Mouse (Mus musculus): ENCODE measurements around the gene Hoxc6. TPM values are rescaled to one million over a fixed set of nuclear protein-coding genes. Genes with fewer than 3 reads are reported as not detected.

The Hoxc6 gene
- total and polyA plus RNA-seq, 3 experiments, result 12.0 to 37.1 (median 27.1) TPM

DNA sequence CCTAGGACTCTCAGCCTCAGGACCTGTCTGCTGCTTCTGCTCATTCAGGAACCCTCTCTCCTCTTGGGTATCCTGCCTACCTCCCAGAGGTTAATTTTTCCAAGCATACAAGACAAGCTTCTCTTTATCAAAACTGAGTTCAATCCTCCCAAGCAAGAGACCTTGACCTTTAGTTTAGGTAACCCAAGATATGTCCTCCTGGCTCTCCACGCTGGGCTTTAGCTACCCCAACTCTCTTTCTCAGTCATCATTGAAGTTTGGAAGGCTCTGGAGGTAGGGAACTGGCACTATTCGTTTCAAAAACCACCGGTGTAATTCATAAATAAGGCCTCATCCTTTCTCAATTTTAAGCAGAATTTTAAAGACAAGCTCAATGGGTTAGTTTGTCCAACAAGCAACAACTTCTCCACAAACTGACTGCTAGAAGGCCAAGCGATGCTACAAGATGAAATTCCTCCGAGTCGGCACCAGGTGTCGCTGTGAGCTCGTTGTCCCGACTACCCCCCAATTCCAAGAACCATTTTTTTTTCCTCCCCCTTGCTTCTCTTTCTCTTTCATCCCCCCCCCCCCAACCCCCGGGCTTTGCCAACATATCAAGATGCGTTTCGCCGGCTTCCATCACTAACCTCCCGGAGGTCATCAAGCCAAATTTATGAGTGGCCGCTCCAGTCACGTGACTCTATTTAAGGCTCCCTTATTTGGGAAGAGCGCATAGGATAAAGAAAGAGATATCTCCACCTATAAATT lies 15.4 kb downstream of the Hoxc6 start:
- no peaks in the 10 kb centered on the region for H3K9me3 ChIP-seq (replicated peaks)
- no peak for ATAC-seq (ENCODE audit: extremely low read depth, insufficient number of reproducible peaks, low FRiP score, poor library complexity, severe bottlenecking)
- peak; percentile 65 for DNase-seq (ENCODE audit: low spot score)
- H3K27me3 ChIP-seq (ENCODE audit: insufficient read depth, low read length), result no peaks in the 10 kb centered on the region
- peaks cover 84% of the 10 kb centered on the region for H3K4me1 ChIP-seq (ENCODE audit: insufficient read depth, low read depth, low read length)
- TF ChIP-seq CTCF (IDR thresholded peaks at IDR 0.05; ENCODE audit: low read depth, low read length) (peak; percentile 56), TAL1 (conservative IDR thresholded peaks at IDR 0.05; ENCODE audit: low read depth, low read length) (no peak)
- peaks cover 17% of the 10 kb centered on the region for H3K36me3 ChIP-seq (replicated peaks)
- peak overlapping the region; percentile 77 for H3K4me3 ChIP-seq (ENCODE audit: low read depth, low read length)

- Histone ChIP-seq H3K36me3 (replicated peaks) (peaks cover 16% of the 10 kb centered on the region), H3K4me1 (ENCODE audit: insufficient read depth, low read depth, low read length) (peaks cover 85% of the 10 kb centered on the region), H3K27me3 (ENCODE audit: insufficient read depth, low read length) (no peaks in the 10 kb centered on the region), H3K4me3 (ENCODE audit: low read depth, low read length) (peak overlapping the region; percentile 77), H3K9me3 (replicated peaks) (no peaks in the 10 kb centered on the region)
- no peak for ATAC-seq (ENCODE audit: extremely low read depth, insufficient number of reproducible peaks, low FRiP score, poor library complexity, severe bottlenecking)
- DNase-seq (ENCODE audit: low spot score), result peak; percentile 58
- TF ChIP-seq GATA1 (IDR thresholded peaks at IDR 0.05; ENCODE audit: borderline replicate concordance, low read length), result no peak
- no peak for TF ChIP-seq GATA2 (IDR thresholded peaks at IDR 0.05; ENCODE audit: borderline replicate concordance, low read depth, low read length)
- TF ChIP-seq POLR2AphosphoS5 (IDR thresholded peaks at IDR 0.05; ENCODE audit: insufficient replicate concordance, low read depth, low read length), result no peak
- TF ChIP-seq TAL1 (conservative IDR thresholded peaks at IDR 0.05; ENCODE audit: low read depth, low read length), result no peak
- no peak for TF ChIP-seq CTCF (IDR thresholded peaks at IDR 0.05; ENCODE audit: low read depth, low read length)
These were observed 16.3 kb downstream of the Hoxc6 start for GRCm38 (mm10) chr15:103014166-103015008.

GRCm38 (mm10) chr15:103015009-103015399 lies 16.9 kb downstream of the Hoxc6 start:
- no peak for TF ChIP-seq POLR2AphosphoS5 (IDR thresholded peaks at IDR 0.05; ENCODE audit: insufficient replicate concordance, low read depth, low read length)
- no peak for TF ChIP-seq GATA2 (IDR thresholded peaks at IDR 0.05; ENCODE audit: borderline replicate concordance, low read depth, low read length)
- H3K36me3 ChIP-seq (replicated peaks), result peaks cover 16% of the 10 kb centered on the region
- no peaks in the 10 kb centered on the region for H3K9me3 ChIP-seq (replicated peaks)
- no peaks in the 10 kb centered on the region for H3K27me3 ChIP-seq (ENCODE audit: insufficient read depth, low read length)
- ATAC-seq (ENCODE audit: extremely low read depth, insufficient number of reproducible peaks, low FRiP score, poor library complexity, severe bottlenecking), result no peak
- peaks cover 85% of the 10 kb centered on the region for H3K4me1 ChIP-seq (ENCODE audit: insufficient read depth, low read depth, low read length)
- DNase-seq (ENCODE audit: low spot score), result no peak
- peak overlapping the region; percentile 77 for H3K4me3 ChIP-seq (ENCODE audit: low read depth, low read length)

DNA sequence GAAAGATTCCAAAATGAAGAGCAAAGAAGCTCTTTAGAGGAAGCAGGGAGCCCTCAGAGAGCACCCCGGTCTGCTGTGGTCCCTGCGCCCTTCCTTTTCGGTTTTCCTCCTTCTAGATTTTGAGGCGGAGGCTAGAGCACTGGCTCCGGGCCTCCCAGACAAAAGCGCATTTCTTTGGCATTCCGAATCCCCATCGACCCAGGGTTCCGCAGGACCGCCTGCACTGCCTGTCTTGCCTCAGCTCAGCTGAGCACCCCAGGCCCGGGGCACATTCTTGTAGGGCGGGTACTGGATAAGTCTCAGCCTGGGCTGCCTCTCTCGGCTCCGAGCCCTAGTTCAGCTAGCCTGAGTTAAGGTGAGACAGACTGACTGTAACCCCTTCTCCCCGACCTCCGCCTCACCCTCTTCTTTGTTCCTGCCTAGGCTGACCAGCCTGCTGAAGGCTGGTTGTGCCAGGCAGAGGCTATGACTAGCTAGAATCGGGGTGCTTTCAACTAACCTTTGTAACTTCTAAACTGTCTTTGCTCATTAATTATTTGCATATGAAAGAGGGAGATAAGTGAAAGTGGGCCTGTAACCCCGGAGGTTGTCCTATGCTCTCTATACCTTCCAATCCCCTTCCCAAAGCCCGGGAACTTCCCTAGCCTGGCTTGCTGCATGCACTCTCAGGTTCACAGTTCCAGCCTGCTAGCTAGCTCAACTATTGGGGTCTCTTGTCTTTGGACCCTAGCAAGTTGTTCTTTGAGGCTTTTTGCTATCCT lies 17.5 kb downstream of the Hoxc6 start:
- H3K4me3 ChIP-seq (ENCODE audit: low read depth, low read length), result peak overlapping the region; percentile 77
- peaks cover 85% of the 10 kb centered on the region for H3K4me1 ChIP-seq (ENCODE audit: insufficient read depth, low read depth, low read length)
- DNase-seq (ENCODE audit: low spot score), result no peak
- TF ChIP-seq TAL1 (conservative IDR thresholded peaks at IDR 0.05; ENCODE audit: low read depth, low read length), result no peak
- H3K9me3 ChIP-seq (replicated peaks), result no peaks in the 10 kb centered on the region
- peaks cover 21% of the 10 kb centered on the region for H3K36me3 ChIP-seq (replicated peaks)
- no peaks in the 10 kb centered on the region for H3K27me3 ChIP-seq (ENCODE audit: insufficient read depth, low read length)
- no peak for ATAC-seq (ENCODE audit: extremely low read depth, insufficient number of reproducible peaks, low FRiP score, poor library complexity, severe bottlenecking)

DNA sequence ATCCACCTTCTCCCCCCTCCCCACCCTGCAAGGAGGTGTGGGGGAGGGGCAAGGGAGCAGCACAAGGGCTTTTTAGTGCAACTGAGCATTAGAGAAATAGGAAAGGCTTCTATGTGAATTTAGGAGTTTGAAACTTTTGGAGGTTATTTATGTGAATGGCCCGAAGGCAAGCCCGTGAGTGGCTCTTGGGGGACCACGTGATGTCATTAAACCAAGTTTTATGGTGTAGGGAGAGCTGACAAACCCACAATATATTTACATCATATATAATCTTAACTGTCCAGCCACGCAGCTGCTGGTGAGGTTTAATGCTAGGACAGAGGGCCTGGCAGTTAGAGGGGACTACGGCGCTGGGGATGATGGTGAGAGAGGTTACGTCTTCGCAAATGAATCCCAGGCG lies 20.6 kb downstream of the Hoxc6 start, which contains the start of gene Hoxc4:
TSS of gene Hoxc4 (plus strand) at position 299 of the 400 bp plus-strand sequence.
- Histone ChIP-seq H3K9me3 (replicated peaks) (no peaks in the 10 kb centered on the region), H3K27me3 (ENCODE audit: insufficient read depth, low read length) (no peaks in the 10 kb centered on the region), H3K4me1 (ENCODE audit: insufficient read depth, low read depth, low read length) (peaks cover 91% of the 10 kb centered on the region), H3K36me3 (replicated peaks) (peaks cover 35% of the 10 kb centered on the region), H3K4me3 (ENCODE audit: low read depth, low read length) (peak within 1 kb of the TSS; percentile 67)
- DNase-seq (ENCODE audit: low spot score), result no peak
- peak; percentile 41 for ATAC-seq (ENCODE audit: extremely low read depth, insufficient number of reproducible peaks, low FRiP score, poor library complexity, severe bottlenecking)
- TF ChIP-seq TAL1 (conservative IDR thresholded peaks at IDR 0.05; ENCODE audit: low read depth, low read length), result peak; percentile 48
- no peak for TF ChIP-seq CTCF (IDR thresholded peaks at IDR 0.05; ENCODE audit: low read depth, low read length)

DNA sequence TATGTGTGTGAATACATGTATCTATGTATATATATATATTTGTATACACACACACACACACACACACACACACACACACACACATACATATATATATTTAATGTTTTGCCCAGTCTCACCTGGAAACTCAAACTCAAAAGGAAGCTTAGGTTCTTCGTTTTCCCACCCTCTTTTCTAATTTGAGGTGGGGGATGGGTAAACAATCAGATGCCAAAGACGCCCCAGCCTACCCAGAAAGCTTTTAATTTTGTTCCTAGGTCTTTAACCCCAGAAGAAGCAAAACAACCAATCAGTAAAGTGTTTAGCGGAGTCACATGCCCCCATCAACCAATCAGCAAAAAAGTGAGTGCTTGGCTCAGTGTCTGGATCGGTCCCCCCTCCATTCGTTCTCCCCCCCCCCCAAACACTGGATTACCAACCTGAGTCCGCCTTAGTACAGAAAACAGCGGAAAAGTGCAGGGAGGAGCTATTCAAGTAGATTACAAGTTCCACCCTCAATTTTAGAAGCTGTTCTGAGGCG lies 22.9 kb downstream of the Hoxc6 start:
- Histone ChIP-seq H3K36me3 (replicated peaks) (peaks cover 42% of the 10 kb centered on the region), H3K4me1 (ENCODE audit: insufficient read depth, low read depth, low read length) (peaks cover 87% of the 10 kb centered on the region), H3K9me3 (replicated peaks) (no peaks in the 10 kb centered on the region), H3K27me3 (ENCODE audit: insufficient read depth, low read length) (no peaks in the 10 kb centered on the region), H3K4me3 (ENCODE audit: low read depth, low read length) (no peak overlapping the region; the same call in 1 of the 2 replicates)
- peak; percentile 53 for DNase-seq (ENCODE audit: low spot score)
- TF ChIP-seq POLR2AphosphoS5 (IDR thresholded peaks at IDR 0.05; ENCODE audit: insufficient replicate concordance, low read depth, low read length), result no peak
- no peak for TF ChIP-seq GATA2 (IDR thresholded peaks at IDR 0.05; ENCODE audit: borderline replicate concordance, low read depth, low read length)
- TF ChIP-seq CTCF (IDR thresholded peaks at IDR 0.05; ENCODE audit: low read depth, low read length), result no peak
- no peak for TF ChIP-seq GATA1 (IDR thresholded peaks at IDR 0.05; ENCODE audit: borderline replicate concordance, low read length)
- TF ChIP-seq TAL1 (conservative IDR thresholded peaks at IDR 0.05; ENCODE audit: low read depth, low read length), result no peak
- peak; percentile 64 for ATAC-seq (ENCODE audit: extremely low read depth, insufficient number of reproducible peaks, low FRiP score, poor library complexity, severe bottlenecking)
